In genomic region chr4:124611768-124612167, GRCm38 (mm10) we compare ENCODE assay signal across 23 mouse cellular contexts. TPM values are rescaled to one million over a fixed set of nuclear protein-coding genes. Genes with fewer than 3 reads are reported as not detected.
"Had no signal": no experiment of that assay in that cellular context is flagged by ENCODE, and none has a peak within 500 bp of the region (broad histone marks: within the 10 kb centered on the region; RNA-seq: fewer than 3 reads in every experiment).

No protein-coding gene starts in this region.

- H3K4me1 ChIP-seq: intestine, embryonic 15.5 days; stomach, embryonic 15.5 days had no signal

- H3K27ac ChIP-seq: intestine, embryonic 15.5 days; kidney, embryonic 15.5 days; limb, embryonic 10.5 days; limb, embryonic 13.5 days; macrophage; midbrain, embryonic 12.5 days; midbrain, embryonic 15.5 days; neural tube, embryonic 12.5 days; neural tube, embryonic 15.5 days; stomach, embryonic 15.5 days had no signal

- DNase-seq: kidney, adult 11 months; kidney, adult 8-10 months; kidney, postnatal 10 days; kidney, postnatal 36 days; lung, embryonic 14.5 days; right cerebral cortex, adult 18-20 months; right cerebral cortex, postnatal 14 days; spleen, adult 18-20 months; thymus, postnatal 36 days had no signal

- H3K9ac ChIP-seq: intestine, embryonic 15.5 days; kidney, embryonic 15.5 days; limb, embryonic 13.5 days; lung, embryonic 14.5 days; midbrain, embryonic 12.5 days; midbrain, embryonic 15.5 days; neural tube, embryonic 12.5 days; neural tube, embryonic 15.5 days; stomach, embryonic 15.5 days had no signal

- H3K9me3 ChIP-seq: intestine, embryonic 15.5 days; kidney, embryonic 15.5 days; limb, embryonic 10.5 days; limb, embryonic 13.5 days; midbrain, embryonic 12.5 days; midbrain, embryonic 15.5 days; neural tube, embryonic 12.5 days; neural tube, embryonic 15.5 days; stomach, embryonic 15.5 days had no signal

- H3K36me3 ChIP-seq: intestine, embryonic 15.5 days; kidney, embryonic 15.5 days; limb, embryonic 10.5 days; limb, embryonic 13.5 days; midbrain, embryonic 12.5 days; midbrain, embryonic 15.5 days; neural tube, embryonic 12.5 days; neural tube, embryonic 15.5 days; stomach, embryonic 15.5 days had no signal

- H3K4me2 ChIP-seq: intestine, embryonic 15.5 days; kidney, embryonic 15.5 days; limb, embryonic 13.5 days; lung, embryonic 14.5 days; midbrain, embryonic 12.5 days; midbrain, embryonic 15.5 days; neural tube, embryonic 12.5 days; neural tube, embryonic 15.5 days; stomach, embryonic 15.5 days had no signal

- H3K4me3 ChIP-seq: intestine, embryonic 15.5 days; kidney, embryonic 15.5 days; limb, embryonic 10.5 days; limb, embryonic 13.5 days; midbrain, embryonic 12.5 days; midbrain, embryonic 15.5 days; neural tube, embryonic 12.5 days; neural tube, embryonic 15.5 days; stomach, embryonic 15.5 days had no signal

- ATAC-seq: hindbrain, embryonic 16.5 days; intestine, embryonic 15.5 days; lung, postnatal 0 days; midbrain, embryonic 15.5 days had no signal

- H3K27me3 ChIP-seq: midbrain, embryonic 15.5 days had no signal

RNA-seq across cellular contexts. Expression of gene 3100002H09Rik, which starts 1.2 kb away (rescaled TPM):
- polyA plus RNA-seq: intestine, embryonic 15.5 days; kidney, embryonic 15.5 days; limb, embryonic 10.5 days; liver, adult 2 months; liver, embryonic 16.5 days; lung, embryonic 14.5 days; lung, postnatal 0 days; stomach, embryonic 15.5 days had no signal

RNA-seq across cellular contexts. Expression of gene Pou3f1, which starts 44.8 kb away (rescaled TPM):
- polyA plus RNA-seq: liver, adult 2 months; liver, embryonic 16.5 days had no signal
